Mouse (Mus musculus): ENCODE measurements around the gene Gdap1l1. TPM values are rescaled to one million over a fixed set of nuclear protein-coding genes. Genes with fewer than 3 reads are reported as not detected.
"Not testable (repeated sequence)": the region's sequence is repeated elsewhere in the genome, so short reads cannot be mapped to it uniquely, and the experiment has no call there.

The Gdap1l1 gene
- total RNA-seq (2021) = 10 to 100 TPM; 95.2 to 95.5 TPM

DNA sequence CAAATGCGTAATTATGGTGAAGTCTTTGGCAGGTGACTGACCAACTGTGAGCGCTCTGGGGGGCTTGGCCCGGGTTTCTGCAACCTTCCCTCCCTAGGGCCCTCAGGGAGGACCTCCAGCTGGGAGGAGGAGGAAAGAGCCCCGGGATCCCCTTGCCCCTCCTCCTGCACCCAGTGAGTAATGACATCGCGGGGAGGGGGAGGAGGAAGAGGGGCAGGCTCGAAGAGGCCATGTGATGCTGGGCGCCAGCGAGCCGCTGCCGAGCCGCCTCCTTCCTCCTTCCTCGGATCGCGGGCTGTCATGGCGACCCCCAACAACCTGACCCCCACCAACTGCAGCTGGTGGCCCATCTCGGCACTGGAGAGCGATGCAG, at the start of gene Gdap1l1:
TSS of gene Gdap1l1 (plus strand) at position 231 of the 373 bp plus-strand sequence.
- intact Hi-C loops (cut with DNase I) = no loop called here
- peak; percentile 70 to 87 for DNase-seq (ENCODE audit: extremely low spot score in 1 of 2, low spot score in 2 of 2)

DNA sequence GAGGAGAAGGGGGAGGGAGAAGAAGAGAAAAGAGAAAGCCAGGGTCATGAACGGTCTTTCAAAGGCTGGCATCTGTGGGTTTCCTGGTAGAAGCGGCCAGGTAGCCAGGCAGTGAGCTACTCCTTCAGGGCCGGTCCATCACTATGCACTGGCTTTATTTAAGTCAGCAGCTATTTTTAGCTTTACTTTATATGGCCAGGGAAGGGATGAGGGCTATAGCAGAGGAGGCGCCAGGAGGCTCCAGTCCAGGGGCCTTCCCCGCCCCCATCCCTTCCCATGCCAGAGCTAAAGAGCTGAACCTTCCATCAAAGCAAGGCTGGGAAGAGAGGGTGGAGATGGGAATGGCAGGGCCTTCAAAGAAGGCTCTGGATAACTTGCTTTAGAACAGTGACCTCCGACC, 45.8 kb upstream of the Gdap1l1 start:
- intact Hi-C loops (cut with DNase I) = no loop called here
- DNase-seq (ENCODE audit: extremely low spot score in 1 of 2, low spot score in 2 of 2) = no peak

DNA sequence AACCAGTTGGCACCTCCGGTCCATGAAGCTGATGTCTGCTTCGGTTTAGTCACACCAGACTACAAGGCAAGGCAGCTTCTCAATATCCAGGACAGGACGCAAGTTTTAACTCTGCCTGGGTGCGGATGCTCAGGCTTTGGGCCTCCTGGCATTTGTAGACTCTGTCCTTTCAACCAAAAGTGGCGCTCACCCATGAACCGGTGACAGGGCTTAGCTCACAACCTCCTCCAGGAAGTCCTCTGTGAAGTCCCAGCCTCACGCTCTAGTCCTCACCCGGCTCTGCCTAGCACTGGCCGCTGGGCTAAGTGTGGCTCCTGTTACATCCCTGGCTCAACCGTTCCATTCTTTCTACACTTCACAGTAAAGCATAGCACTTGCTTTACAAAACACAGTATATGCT, 45.0 kb upstream of the Gdap1l1 start:
- intact Hi-C loops (cut with DNase I) = no loop called here
- no peak for DNase-seq (ENCODE audit: extremely low spot score in 1 of 2, low spot score in 2 of 2)

DNA sequence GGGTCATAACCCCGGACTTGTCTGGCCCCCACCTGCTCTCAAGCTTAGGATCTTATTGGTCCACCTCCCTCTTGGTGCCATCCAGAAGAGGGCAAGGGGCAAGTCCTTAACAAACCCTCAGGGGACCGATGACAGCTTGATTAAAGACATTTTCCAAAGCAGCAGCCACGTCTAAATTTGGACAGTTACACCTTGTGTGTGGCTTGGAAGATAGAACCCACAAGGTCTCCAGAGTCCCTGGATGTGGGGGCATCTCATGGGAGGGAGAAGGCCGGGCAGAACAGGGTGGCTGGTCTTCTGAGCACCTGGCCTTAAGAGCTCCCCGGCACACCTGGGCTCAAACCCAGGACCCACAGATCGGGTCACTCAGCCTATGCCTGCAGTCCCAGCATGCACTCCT, 44.3 kb upstream of the Gdap1l1 start:
- intact Hi-C loops (cut with DNase I) = no loop called here
- DNase-seq (ENCODE audit: extremely low spot score in 1 of 2, low spot score in 2 of 2) = no peak

DNA sequence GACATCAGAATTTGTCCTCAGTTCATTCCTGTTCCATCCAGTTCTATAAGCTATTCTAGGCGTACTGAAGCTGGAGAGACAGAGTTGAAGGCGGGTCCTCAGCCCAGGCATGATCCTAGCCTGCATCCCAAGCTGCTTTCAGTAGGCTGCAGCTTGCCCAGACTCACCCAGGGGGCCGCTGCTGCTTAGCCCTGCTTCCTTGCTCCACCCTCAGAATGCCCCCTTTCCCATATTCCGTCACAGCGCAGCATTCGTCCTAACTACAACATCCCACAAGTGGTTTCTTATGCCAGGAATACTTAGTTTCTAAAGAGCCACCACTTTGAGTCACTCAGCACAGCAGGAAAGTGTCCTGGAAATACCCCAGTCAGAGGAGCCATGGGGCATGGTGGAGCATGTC, 43.3 kb upstream of the Gdap1l1 start:
- intact Hi-C loops (cut with DNase I) = no loop called here
- DNase-seq (ENCODE audit: extremely low spot score in 1 of 2, low spot score in 2 of 2) = no peak

DNA sequence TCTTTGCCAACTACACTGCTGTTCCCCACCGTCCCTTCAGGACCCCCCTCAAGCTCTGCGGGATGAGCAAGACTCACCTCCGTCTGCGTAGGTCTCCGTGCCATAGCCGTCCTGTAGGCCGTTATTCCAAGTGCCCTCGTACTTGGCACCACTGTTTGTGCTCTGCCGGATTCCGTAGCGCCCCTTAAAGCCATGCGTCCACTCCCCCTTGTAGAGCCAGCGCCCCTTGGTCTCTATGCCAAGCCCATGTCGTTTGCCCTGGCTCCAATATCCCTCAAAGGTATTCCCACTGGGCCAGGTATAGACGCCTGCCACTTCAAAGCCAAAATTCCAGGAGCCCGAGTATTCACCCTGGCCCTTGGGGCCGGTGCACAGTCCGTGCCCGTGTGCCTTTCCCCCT, 41.2 kb upstream of the Gdap1l1 start:
- no peak for DNase-seq (ENCODE audit: extremely low spot score in 1 of 2, low spot score in 2 of 2)
- intact Hi-C loops (cut with DNase I) = no loop called here

DNA sequence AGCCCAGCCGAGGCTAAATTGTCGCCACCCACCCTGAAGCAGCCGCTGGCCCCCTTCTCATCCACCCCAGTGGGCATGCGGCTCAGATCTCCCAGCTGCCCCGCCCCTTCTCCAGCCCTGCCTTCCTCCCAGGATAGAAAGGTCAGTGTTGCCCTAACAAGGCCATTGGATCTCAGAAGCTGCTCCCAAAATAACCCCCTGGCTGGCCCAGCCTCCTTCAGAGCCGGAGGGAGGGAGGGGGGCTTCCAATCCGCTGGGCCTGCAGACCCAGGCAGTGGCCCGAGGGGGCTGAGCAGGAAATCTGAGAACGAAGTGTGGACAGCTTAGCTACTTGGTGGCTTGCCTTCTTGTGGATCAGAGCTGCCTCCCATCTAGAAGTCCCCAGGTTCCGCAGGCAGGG, 40.4 kb upstream of the Gdap1l1 start, which contains the start of gene Jph2:
TSS of gene Jph2 (minus strand) at position 89 of the 400 bp plus-strand sequence.
- intact Hi-C loops (cut with DNase I) = no loop called here
- DNase-seq (ENCODE audit: extremely low spot score in 1 of 2, low spot score in 2 of 2) = peak in 1 of 2 experiments; percentile 51

DNA sequence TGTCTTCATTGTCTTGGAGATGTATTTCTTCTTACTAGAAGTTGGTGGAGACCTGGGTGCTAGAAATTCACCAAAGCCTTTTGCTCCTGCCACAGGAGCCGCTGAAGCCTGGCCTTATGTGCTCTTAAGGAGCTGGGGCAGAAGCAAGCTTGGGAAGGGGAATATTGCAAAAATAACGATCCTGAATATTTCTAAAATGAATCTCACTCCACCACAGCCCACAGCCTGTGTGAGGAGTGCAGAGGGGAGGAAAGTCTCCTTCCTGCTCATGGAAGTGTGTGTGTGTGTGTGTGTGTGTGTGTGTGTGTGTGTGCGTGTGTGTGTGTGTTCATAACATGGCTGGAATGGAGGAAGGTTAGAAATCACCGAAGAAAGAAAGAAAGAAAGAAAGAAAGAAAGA, 39.5 kb upstream of the Gdap1l1 start:
- intact Hi-C loops (cut with DNase I) = no loop called here

DNA sequence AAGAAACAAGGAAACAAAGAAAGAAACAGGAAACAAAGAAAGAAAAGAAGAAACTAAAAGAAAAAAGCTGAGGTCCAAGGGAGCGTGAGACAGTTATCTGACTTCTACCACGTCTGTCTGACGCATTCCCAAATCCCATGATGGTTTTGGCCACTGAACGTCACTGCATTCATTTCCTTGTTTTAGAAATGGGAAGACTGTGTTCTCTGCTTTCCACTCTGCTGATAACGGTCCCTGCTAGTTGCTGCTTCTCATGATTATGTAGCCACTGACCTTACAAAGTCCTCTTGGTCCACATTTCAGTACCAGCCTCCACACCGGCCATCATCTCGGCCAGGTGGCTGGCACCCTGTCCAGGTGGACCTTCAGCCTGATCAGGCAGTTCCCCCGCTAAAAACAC, 39.1 kb upstream of the Gdap1l1 start:
- intact Hi-C loops (cut with DNase I) = no loop called here
- DNase-seq (ENCODE audit: extremely low spot score in 1 of 2, low spot score in 2 of 2) = no peak

More for the DNA sequence above, 39.5 kb upstream of the Gdap1l1 start:
- no peak for DNase-seq (ENCODE audit: extremely low spot score in 1 of 2, low spot score in 2 of 2)

DNA sequence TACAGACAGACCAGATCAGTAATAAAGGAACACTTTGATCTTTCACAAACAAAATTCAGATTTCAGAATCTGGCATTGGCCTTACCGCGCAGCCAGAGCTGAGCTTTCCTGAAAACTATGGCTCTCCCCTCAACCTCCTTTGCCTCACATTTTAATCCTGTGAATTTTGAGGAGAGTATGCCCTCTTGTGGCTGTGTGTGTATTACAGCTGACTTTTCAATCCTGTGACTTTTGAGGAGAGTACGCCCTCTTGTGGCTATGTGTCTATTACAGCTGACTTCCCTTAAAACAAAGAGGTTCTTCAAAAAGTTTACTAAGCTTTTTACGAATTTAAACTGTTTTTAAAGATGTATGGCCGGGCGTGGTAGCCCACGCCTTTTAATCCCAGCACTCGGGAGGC, 37.1 kb upstream of the Gdap1l1 start:
- DNase-seq (ENCODE audit: extremely low spot score in 1 of 2, low spot score in 2 of 2) = peak; percentile 55 to 78

DNA sequence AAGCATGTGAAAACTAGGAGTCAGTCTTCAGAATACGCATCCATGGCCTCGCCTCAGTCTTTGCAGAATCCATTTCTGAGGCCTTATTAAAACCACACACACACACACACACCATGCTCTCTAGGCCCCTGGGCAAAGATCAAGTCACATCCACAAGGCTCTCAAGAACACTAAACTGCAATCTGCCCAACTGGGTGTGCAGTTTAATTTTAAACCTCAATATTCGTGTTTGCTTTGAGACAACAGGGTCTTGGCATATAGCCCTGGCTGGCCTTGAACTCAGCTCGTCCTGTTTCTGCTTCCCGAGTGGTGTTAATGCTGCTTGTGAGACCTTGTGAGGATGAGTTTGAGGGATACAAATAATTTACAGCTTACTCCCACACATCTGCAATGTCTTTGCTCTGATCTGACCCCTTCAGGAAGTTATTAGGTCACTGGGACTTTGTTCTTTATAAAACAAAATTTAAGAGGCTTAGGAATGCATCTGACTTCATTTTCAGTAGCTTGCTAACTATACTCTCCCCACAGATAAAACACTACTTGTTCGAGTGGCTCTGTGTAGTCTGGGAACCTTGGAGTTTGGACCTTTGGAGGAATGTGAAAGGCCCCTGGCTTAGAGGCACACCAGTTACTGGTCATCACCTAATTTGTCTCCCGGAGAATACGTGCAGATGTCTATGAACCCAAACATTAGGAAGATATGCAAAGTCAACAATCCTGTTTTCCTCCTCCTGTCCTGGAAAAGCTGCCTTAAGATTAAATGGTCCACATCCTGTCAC, 34.0 kb upstream of the Gdap1l1 start:
- no peak for DNase-seq (ENCODE audit: extremely low spot score in 1 of 2, low spot score in 2 of 2)
- intact Hi-C loops (cut with DNase I) = loop anchor here (5.0 kb wide), 1 partner anchor 482 kb away; no protein-coding TSS in a partner anchor

More for the DNA sequence above, 37.1 kb upstream of the Gdap1l1 start:
- intact Hi-C loops (cut with DNase I) = loop anchor here (1.0 to 5.0 kb wide), 2 partner anchors 61 to 479 kb away; no protein-coding TSS in a partner anchor

DNA sequence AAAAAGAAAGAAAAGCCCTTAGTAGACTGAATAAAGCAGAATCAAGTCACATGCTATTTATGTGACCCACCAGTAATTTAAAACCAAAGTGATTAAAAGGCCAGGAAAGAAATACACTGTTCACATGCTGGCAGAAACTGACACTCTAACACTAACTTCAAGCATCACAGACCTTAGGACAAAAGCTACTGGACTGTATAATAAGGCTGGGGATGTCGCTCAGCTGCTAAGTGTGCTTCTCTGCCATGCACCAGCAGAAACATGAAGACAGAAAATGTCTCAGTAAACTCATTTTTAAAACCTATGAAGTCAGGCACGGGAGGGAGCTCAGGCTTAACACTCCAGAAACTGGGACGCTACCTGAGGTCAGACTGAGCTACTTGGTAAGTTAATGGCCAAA, 28.1 kb upstream of the Gdap1l1 start:
- DNase-seq (ENCODE audit: extremely low spot score in 1 of 2, low spot score in 2 of 2) = no peak
- intact Hi-C loops (cut with DNase I) = no loop called here

DNA sequence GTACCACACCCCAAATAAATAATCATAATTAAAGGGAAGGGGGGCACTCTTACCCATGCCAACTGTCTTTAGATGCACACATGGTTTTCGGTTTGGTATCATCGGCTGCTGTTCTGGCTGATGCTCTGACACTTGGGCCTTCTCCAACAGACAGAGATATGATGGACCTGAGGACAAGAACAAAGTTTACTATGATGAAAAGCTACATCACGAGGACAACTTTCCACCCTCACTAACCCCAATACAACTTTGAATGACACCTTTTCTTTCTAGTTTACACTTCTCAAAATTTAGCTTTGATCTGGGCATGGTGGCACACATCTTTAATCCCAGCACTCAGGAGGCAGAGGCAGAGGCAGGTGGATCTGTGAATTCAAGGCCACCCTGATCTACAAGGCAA, 26.9 kb upstream of the Gdap1l1 start:
- DNase-seq (ENCODE audit: extremely low spot score in 1 of 2, low spot score in 2 of 2); intact Hi-C loops (cut with DNase I): not testable (repeated sequence)

DNA sequence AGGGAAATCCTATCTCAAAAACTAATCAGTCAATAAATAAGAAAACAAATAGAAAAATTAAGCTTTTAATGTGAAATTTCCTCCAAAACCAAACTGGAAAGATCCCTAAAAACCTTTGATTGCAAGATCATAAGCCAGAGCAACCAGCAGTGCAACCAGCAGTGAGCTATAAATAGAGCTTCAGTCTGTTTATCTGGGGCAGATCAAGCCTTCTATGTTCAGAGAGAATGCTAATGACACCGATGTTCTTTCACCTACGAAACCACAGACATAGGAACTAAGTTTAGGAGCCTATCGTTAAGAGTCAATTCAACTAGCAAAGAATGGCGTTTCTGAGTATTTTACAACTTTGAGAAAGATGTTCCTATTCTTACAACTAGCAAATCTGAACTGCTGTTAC, 26.4 kb upstream of the Gdap1l1 start:
- DNase-seq (ENCODE audit: extremely low spot score in 1 of 2, low spot score in 2 of 2) = no peak
- intact Hi-C loops (cut with DNase I) = no loop called here

DNA sequence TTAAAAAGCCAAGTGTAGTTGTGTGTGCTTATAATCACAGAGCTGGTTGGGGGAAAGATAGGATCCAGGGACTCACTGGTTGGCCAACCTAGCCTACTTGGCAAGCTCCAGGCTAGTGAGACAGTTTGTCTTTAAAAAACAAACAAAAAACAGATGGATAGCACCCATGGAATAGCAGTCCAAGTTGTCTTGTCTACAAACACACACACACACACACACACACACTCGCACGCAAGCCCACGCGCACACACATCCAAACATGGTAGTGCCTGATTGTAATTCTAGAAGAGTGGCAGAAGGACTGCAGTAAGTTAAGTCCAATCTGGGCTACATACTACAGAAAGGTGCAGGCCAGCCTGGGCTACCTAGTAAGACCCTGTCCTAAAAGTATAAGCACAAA, 25.9 kb upstream of the Gdap1l1 start:
- intact Hi-C loops (cut with DNase I) = no loop called here
- no peak for DNase-seq (ENCODE audit: extremely low spot score in 1 of 2, low spot score in 2 of 2)

DNA sequence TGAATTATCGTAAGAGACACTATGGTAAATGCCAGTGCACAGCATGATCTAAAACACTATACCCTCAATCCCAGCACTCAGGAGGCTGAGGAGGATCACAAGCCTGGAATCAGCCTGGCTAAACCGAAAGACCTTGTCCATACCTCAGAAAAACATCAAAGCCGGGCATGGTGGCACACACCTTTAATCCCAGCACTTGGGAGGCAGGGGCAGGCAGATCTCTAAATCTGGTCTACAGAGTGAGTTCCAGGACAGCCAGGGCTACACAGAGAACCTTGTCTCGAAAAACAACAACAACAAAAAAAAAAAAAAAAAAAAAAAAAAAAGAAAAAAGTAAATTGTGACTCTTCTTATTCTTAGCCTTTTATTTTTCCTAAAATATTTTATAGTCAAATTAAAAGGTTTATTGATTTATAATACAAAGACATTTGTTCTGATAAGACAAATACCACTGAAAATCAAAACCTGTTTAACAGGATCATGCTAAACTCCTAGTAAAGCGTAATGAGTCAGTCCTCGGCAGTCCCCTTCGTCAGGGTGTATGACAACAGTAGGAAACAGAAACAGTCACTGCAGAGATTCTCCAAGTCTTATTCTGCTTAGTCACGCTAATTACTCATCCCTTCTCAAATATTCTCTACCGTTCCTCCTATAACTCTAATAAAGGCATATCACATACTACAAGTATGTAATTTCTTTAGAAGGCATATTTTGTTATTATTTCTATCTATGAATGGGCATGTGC, 25.3 kb upstream of the Gdap1l1 start:
- DNase-seq (ENCODE audit: extremely low spot score in 1 of 2, low spot score in 2 of 2) = no peak
- intact Hi-C loops (cut with DNase I) = no loop called here

DNA sequence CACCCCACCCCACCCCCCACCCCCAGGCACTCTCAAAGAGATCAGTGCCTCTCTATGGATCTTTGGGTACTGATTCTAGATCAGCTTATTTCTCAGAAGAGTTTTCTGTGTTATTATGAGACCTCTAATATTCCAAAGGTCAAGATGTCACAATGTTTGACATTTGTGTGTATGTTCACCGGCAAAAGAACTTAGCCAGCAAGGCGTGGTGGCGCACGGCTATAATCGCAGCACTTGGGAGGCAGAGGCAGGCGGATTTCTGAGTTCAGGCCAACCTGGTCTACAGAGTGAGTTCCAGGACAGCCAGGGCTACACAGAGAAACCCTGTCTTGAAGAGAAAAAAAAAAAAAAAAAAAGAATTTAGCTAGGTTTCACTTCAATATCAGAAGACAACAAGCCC, 21.2 kb upstream of the Gdap1l1 start:
- intact Hi-C loops (cut with DNase I) = no loop called here

DNA sequence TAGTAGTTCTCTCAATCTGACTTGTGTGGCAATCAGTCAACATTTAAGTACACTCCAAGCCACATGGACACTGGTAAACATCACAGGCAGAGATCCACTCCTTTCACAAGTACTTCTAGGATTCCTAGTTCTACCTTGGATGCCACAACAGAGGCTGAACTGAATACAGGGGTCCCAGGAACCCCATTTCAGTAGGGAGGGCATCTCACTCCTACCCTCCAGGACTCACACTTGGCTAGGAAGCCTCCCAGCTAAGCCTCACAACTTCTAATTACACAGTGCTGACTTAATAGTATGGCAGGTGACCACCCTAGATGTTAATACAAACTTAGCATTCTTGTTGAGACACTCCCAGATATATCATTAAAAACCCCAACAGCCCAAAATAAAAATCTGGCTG, 20.4 kb upstream of the Gdap1l1 start:
- DNase-seq (ENCODE audit: extremely low spot score in 1 of 2, low spot score in 2 of 2) = no peak
- intact Hi-C loops (cut with DNase I) = no loop called here

More for the DNA sequence above, 21.2 kb upstream of the Gdap1l1 start:
- no peak for DNase-seq (ENCODE audit: extremely low spot score in 1 of 2, low spot score in 2 of 2)

DNA sequence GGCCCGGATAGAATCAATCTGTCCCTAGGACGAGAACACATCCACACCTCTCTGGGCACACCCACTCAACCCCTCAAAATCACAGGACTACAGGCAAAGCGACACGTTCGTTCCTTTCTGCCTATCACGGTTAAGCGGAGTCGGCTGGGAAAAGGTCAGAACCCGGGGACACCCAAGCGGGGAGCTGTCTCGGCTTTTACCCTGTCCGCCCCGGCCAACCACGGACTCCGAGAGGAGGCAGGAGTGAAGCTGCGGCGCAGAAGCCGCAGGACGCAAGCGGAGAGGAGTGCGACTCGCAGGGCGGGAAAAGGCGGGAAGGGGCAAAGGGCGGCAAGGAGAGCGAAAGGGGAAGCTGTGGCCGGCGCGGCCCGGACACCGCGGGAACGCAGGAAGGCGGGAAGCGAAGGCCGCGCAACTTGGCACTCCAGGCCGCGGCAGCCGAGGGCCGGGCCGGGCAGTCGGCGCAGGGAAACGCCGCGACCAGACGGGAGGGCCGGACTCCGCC, 19.4 kb upstream of the Gdap1l1 start:
- DNase-seq (ENCODE audit: extremely low spot score in 1 of 2, low spot score in 2 of 2) = peak in 1 of 2 experiments; percentile 73
- intact Hi-C loops (cut with DNase I) = no loop called here
